Mouse (Mus musculus) spleen, adult 2 months (tissue): ENCODE results near the gene Wars.

Experiments used
- CTCF ChIP-seq: fragments of 200-500 bp; IDR thresholded peaks from 2 replicates; pipeline ENCODE4 v1.5.1; 2011; ENCODE audit warnings: mild to moderate bottlenecking, inconsistent platforms; ENCODE audit not compliant: insufficient read depth, insufficient read length, insufficient replicate concordance; ENCODE audit errors: extremely low read depth
- POLR2A ChIP-seq: fragments of 200-500 bp; IDR thresholded peaks from 2 replicates; pipeline ENCODE4 v1.6.1; 2011; ENCODE audit warnings: low read depth, low read length, inconsistent platforms

DNA sequence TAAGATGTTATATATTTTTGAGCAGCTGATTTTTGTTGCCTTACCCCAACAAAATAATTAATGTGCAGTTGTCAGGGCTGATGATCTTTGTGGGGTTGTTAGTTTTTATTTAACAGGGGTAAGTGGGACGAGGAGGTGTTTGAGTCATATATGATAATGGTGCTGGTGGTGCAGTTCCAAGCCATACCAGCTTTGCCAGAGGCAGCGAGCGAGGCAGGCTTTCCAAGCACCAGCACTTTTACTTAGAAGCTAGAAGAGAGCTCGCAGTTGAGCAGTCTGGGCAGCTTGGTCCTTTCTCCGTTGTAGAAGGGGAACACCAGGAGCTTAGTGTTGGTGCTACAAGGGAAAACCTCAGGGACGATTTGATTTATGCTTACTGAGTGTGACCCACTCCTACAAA, 81.5 kb downstream of the Wars start:
- TF ChIP-seq POLR2A (no peak), CTCF (no peak)
